Mouse (Mus musculus) skeletal muscle tissue, postnatal 0 days (tissue): ENCODE measurements around the gene Mpig6b. TPM values are rescaled to one million over a fixed set of nuclear protein-coding genes. Genes with fewer than 3 reads are reported as not detected.

Experiments
- polyA plus RNA-seq: library from polyadenylated mRNA; unstranded; fragments of >200 nt; fragmentation: Nextera tagmentation; extraction: Ambion mirVana; gene quantifications from 2 replicates; pipeline ENCODE4 v1.2.1, GENCODE M21; 2015

Mpig6b gene
- polyA plus RNA-seq, result 0.08 and 0.30 TPM in 2 replicates

GRCm38 (mm10) chr17:35066084-35066483 lies at the start of gene Mpig6b:
Gene Mpig6b (minus strand): TSS chr17:35066184.

GRCm38 (mm10) chr17:35115046-35116019 lies 49.3 kb upstream of the Mpig6b start, which contains the start of gene Ly6g5b:
Gene Ly6g5b (minus strand): TSS chr17:35115428.

GRCm38 (mm10) chr17:35108097-35108496 lies 42.1 kb upstream of the Mpig6b start, which contains the start of gene Ly6g5c:
Gene Ly6g5c (plus strand): TSS chr17:35108279.

GRCm38 (mm10) chr17:35088825-35089644 lies 23.1 kb upstream of the Mpig6b start, which contains the start of gene Abhd16a:
Gene Abhd16a (plus strand): TSS chr17:35089263.

GRCm38 (mm10) chr17:35085208-35085865 lies 19.4 kb upstream of the Mpig6b start, which contains the start of gene Ly6g6f:
Gene Ly6g6f (minus strand): TSS chr17:35085610.

GRCm38 (mm10) chr17:35077786-35078233 lies 11.8 kb upstream of the Mpig6b start, which contains the start of gene Ly6g6d:
Gene Ly6g6d (minus strand): TSS chr17:35078065.

GRCm38 (mm10) chr17:35076507-35077176 lies 10.7 kb upstream of the Mpig6b start, which contains the start of gene Ly6g6e:
Gene Ly6g6e (plus strand): TSS chr17:35076902.

GRCm38 (mm10) chr17:35064951-35065947 lies 735 bp downstream of the Mpig6b start, which contains the start of gene Ly6g6c:
Gene Ly6g6c (plus strand): TSS chr17:35065388.

GRCm38 (mm10) chr17:35058911-35059892 lies 6.8 kb downstream of the Mpig6b start, which contains the start of gene Ddah2:
Gene Ddah2 (plus strand): TSS chr17:35059035.

GRCm38 (mm10) chr17:35049561-35050016 lies 16.4 kb downstream of the Mpig6b start, which contains the start of gene Clic1:
Gene Clic1 (plus strand): TSS chr17:35049966.

GRCm38 (mm10) chr17:35046681-35047455 lies 19.1 kb downstream of the Mpig6b start, which contains the start of gene Msh5:
Gene Msh5 (minus strand): TSS chr17:35046745.

GRCm38 (mm10) chr17:35027277-35028068 lies 38.5 kb downstream of the Mpig6b start, which contains the start of gene Sapcd1:
Gene Sapcd1 (minus strand): TSS chr17:35028016.

GRCm38 (mm10) chr17:35016376-35016775 lies 49.6 kb downstream of the Mpig6b start, which contains the start of gene Vwa7:
Gene Vwa7 (plus strand): TSS chr17:35016579.

